Mouse (Mus musculus): ENCODE data around the gene Mosmo.
A peak's percentile ranks its signal among the peaks of the same experiment; 100 is the strongest.

Gene Mosmo

GRCm38 (mm10) chr7:120677001-120677643, at the start of gene Mosmo:
Gene Mosmo, plus strand, starts transcription at chr7:120677618.
- peak; percentile 59 for DNase-seq

- DNase-seq: peak; percentile 9
Observed at GRCm38 (mm10) chr7:120632518-120632917, 44.9 kb upstream of the Mosmo start.

GRCm38 (mm10) chr7:120634301-120634700, 43.1 kb upstream of the Mosmo start:
- no peak for DNase-seq

GRCm38 (mm10) chr7:120634711-120635361, 42.6 kb upstream of the Mosmo start, which contains the start of gene Uqcrc2:
Gene Uqcrc2, plus strand, starts transcription at chr7:120635176.
- DNase-seq: peak; percentile 83

GRCm38 (mm10) chr7:120635362-120635781, 42.0 kb upstream of the Mosmo start:
- no peak for DNase-seq

- no peak for DNase-seq
Observed at GRCm38 (mm10) chr7:120635821-120636220, 41.6 kb upstream of the Mosmo start.

- DNase-seq: no peak
Observed at GRCm38 (mm10) chr7:120643217-120643616, 34.2 kb upstream of the Mosmo start.

GRCm38 (mm10) chr7:120647849-120648248, 29.6 kb upstream of the Mosmo start:
- DNase-seq: no peak

- DNase-seq: no peak
Observed at GRCm38 (mm10) chr7:120662079-120662478, 15.3 kb upstream of the Mosmo start.

GRCm38 (mm10) chr7:120670153-120670875, 7.1 kb upstream of the Mosmo start, which contains the start of gene Pdzd9:
Gene Pdzd9, minus strand, starts transcription at chr7:120670343.
- peak; percentile 26 for DNase-seq

- DNase-seq: no peak
Observed at GRCm38 (mm10) chr7:120671271-120671670, 6.1 kb upstream of the Mosmo start.

GRCm38 (mm10) chr7:120677764-120678531, 530 bp downstream of the Mosmo start:
- peak; percentile 25 for DNase-seq

- no peak for DNase-seq
Observed at GRCm38 (mm10) chr7:120679023-120679422, 1.6 kb downstream of the Mosmo start.

GRCm38 (mm10) chr7:120682002-120682401, 4.6 kb downstream of the Mosmo start:
- DNase-seq: no peak

GRCm38 (mm10) chr7:120684731-120685161, 7.3 kb downstream of the Mosmo start:
- no peak for DNase-seq

- no peak for DNase-seq
Observed at GRCm38 (mm10) chr7:120685227-120685626, 7.8 kb downstream of the Mosmo start.

GRCm38 (mm10) chr7:120690634-120691033, 13.2 kb downstream of the Mosmo start:
- DNase-seq: no peak

GRCm38 (mm10) chr7:120693831-120694375, 16.5 kb downstream of the Mosmo start:
- DNase-seq: no peak

GRCm38 (mm10) chr7:120695196-120695595, 17.8 kb downstream of the Mosmo start:
- DNase-seq: no peak

GRCm38 (mm10) chr7:120695641-120696040, 18.2 kb downstream of the Mosmo start:
- no peak for DNase-seq

GRCm38 (mm10) chr7:120696331-120696730, 18.9 kb downstream of the Mosmo start:
- no peak for DNase-seq

- DNase-seq: no peak
Observed at GRCm38 (mm10) chr7:120699586-120699985, 22.2 kb downstream of the Mosmo start.

- DNase-seq: no peak
Observed at GRCm38 (mm10) chr7:120703888-120704287, 26.5 kb downstream of the Mosmo start.

All from kidney, adult 11 months (tissue).